Comparison of ENCODE assay signal across 19 mouse cellular contexts in the genomic region with DNA sequence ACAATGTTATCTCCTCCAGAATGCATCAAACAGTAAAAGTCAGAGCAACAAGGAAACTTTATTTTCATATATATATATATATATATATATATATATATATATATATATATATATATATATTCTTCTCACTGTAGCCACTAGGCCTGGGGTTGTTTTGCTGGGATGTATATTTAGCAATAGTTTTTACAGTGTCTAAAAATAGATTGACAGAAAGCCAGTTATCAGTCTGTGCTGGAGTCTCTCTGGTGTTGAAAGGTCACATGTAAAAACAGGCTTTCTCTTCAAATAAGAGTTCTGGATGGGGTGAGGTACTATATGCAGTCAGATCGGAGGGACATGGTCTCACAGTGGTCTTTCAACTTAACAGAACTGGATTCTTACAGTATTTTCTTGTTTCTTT. TPM values are rescaled to one million over a fixed set of nuclear protein-coding genes. Genes with fewer than 3 reads are reported as not detected.
DNase-seq lines count a peak whose midpoint lies in the region; ATAC-seq and TF ChIP-seq lines count a peak whose summit lies in the region.
"Had no signal": no experiment of that assay in that cellular context is flagged by ENCODE, and none has a peak within 500 bp of the region (broad histone marks: within the 10 kb centered on the region; RNA-seq: fewer than 3 reads in every experiment).

No protein-coding gene starts in this region.

- no peak overlapping the region for H3K4me3 ChIP-seq in heart, postnatal 0 days (ENCODE audit: low read depth, low read length)
- H3K4me3 ChIP-seq in forebrain, embryonic 14.5 days (ENCODE audit: low read depth, low read length): no peak overlapping the region
- H3K4me3 ChIP-seq in forebrain, embryonic 16.5 days (replicated peaks; ENCODE audit: low read length): no peak overlapping the region
- peak overlapping the region; percentile 92 for H3K4me3 ChIP-seq in midbrain, postnatal 0 days (ENCODE audit: low read depth, low read length)
- H3K4me3 ChIP-seq: embryonic facial prominence, embryonic 15.5 days; limb, embryonic 10.5 days; liver, embryonic 12.5 days; lung, embryonic 15.5 days had no signal

- H3K4me2 ChIP-seq in heart, postnatal 0 days (ENCODE audit: low read depth, low read length): no peak overlapping the region
- H3K4me2 ChIP-seq in forebrain, embryonic 14.5 days (ENCODE audit: low read length): peak overlapping the region; percentile 72
- H3K4me2 ChIP-seq in forebrain, embryonic 16.5 days (ENCODE audit: low read length): peak overlapping the region; percentile 36
- peak overlapping the region; percentile 72 for H3K4me2 ChIP-seq in midbrain, postnatal 0 days (ENCODE audit: low read depth, low read length, poor library complexity, severe bottlenecking)
- H3K4me2 ChIP-seq: embryonic facial prominence, embryonic 15.5 days; liver, embryonic 12.5 days; lung, embryonic 15.5 days had no signal

- peak; percentile 64 for DNase-seq in heart, postnatal 0 days (ENCODE audit: low spot score)
- no peak for DNase-seq in heart, adult 18-20 months
- no peak for DNase-seq in forebrain, embryonic 14.5 days (ENCODE audit: low spot score)
- DNase-seq in midbrain, postnatal 0 days (ENCODE audit: low spot score): no peak
- no peak for DNase-seq in kidney, postnatal 10 days
- DNase-seq in embryo, embryonic 9.5 days (ENCODE audit: extremely low spot score): no peak
- DNase-seq: adrenal gland, postnatal 14 days; cerebellum, adult 2 months; gastrocnemius, postnatal 36 days; kidney, adult 8-10 months; kidney, postnatal 4 days; layer of hippocampus, postnatal 36 days; thymus, adult 18-20 months had no signal

- H3K9ac ChIP-seq in heart, postnatal 0 days (replicated peaks; ENCODE audit: low read depth, low read length): no peak overlapping the region
- no peak overlapping the region for H3K9ac ChIP-seq in forebrain, embryonic 14.5 days (ENCODE audit: low read length)
- H3K9ac ChIP-seq in forebrain, embryonic 16.5 days (replicated peaks; ENCODE audit: low read depth, low read length): no peak overlapping the region
- H3K9ac ChIP-seq in midbrain, postnatal 0 days (replicated peaks; ENCODE audit: low read length, poor library complexity, severe bottlenecking): no peak overlapping the region
- H3K9ac ChIP-seq: embryonic facial prominence, embryonic 15.5 days; liver, embryonic 12.5 days; lung, embryonic 15.5 days had no signal

- H3K4me1 ChIP-seq in heart, postnatal 0 days (ENCODE audit: control insufficient read depth, insufficient read depth): peaks cover 23% of the 10 kb centered on the region
- peaks cover 9% of the 10 kb centered on the region; the same call in 1 of the 2 replicates for H3K4me1 ChIP-seq in forebrain, embryonic 14.5 days (ENCODE audit: control insufficient read depth, insufficient read depth, low read length)
- H3K4me1 ChIP-seq in forebrain, embryonic 16.5 days (replicated peaks; ENCODE audit: control insufficient read depth, insufficient read depth, low read length): peaks cover 26% of the 10 kb centered on the region
- no peaks in the 10 kb centered on the region; the same call in 1 of the 2 replicates for H3K4me1 ChIP-seq in midbrain, postnatal 0 days (ENCODE audit: insufficient read depth, low read length)
- H3K4me1 ChIP-seq: liver, embryonic 12.5 days had no signal

- peak; percentile 56 for ATAC-seq in heart, postnatal 0 days (ENCODE audit: insufficient read depth, low read depth)
- ATAC-seq in forebrain, embryonic 14.5 days: no peak
- no peak for ATAC-seq in forebrain, embryonic 16.5 days
- ATAC-seq in midbrain, postnatal 0 days (ENCODE audit: low FRiP score): no peak
- ATAC-seq: liver, embryonic 12.5 days had no signal

- H3K36me3 ChIP-seq in heart, postnatal 0 days (replicated peaks; ENCODE audit: control insufficient read depth, insufficient read depth, low read length): no peaks in the 10 kb centered on the region
- H3K36me3 ChIP-seq in forebrain, embryonic 14.5 days (ENCODE audit: control insufficient read depth, insufficient read depth, low read length): no peaks in the 10 kb centered on the region
- no peaks in the 10 kb centered on the region for H3K36me3 ChIP-seq in forebrain, embryonic 16.5 days (ENCODE audit: control insufficient read depth, insufficient read depth)
- H3K36me3 ChIP-seq in midbrain, postnatal 0 days (ENCODE audit: insufficient read depth, low read length): no peaks in the 10 kb centered on the region
- H3K36me3 ChIP-seq: embryonic facial prominence, embryonic 15.5 days; limb, embryonic 10.5 days; liver, embryonic 12.5 days; lung, embryonic 15.5 days had no signal

- TF ChIP-seq EP300 in heart, postnatal 0 days (IDR thresholded peaks at IDR 0.05; ENCODE audit: low read depth): no peak

- H3K27me3 ChIP-seq in heart, postnatal 0 days (ENCODE audit: control insufficient read depth, insufficient read depth, low read length): peaks cover 21% of the 10 kb centered on the region
- H3K27me3 ChIP-seq in forebrain, embryonic 14.5 days (replicated peaks; ENCODE audit: control insufficient read depth, insufficient read depth, low read length): no peaks in the 10 kb centered on the region
- H3K27me3 ChIP-seq in forebrain, embryonic 16.5 days (replicated peaks; ENCODE audit: control insufficient read depth, insufficient read depth, low read length): no peaks in the 10 kb centered on the region
- no peaks in the 10 kb centered on the region for H3K27me3 ChIP-seq in midbrain, postnatal 0 days (ENCODE audit: insufficient read depth, low read length)

- WGBS in heart, postnatal 0 days: 21% methylated on average over 1 of the region's 1 CpGs
- 74% methylated on average over 1 of the region's 1 CpGs for WGBS in forebrain, embryonic 14.5 days
- 70% methylated on average over 1 of the region's 1 CpGs for WGBS in forebrain, embryonic 16.5 days
- 67% methylated on average over 1 of the region's 1 CpGs for WGBS in midbrain, postnatal 0 days

- no peaks in the 10 kb centered on the region for H3K9me3 ChIP-seq in heart, postnatal 0 days (replicated peaks; ENCODE audit: control insufficient read depth, low read length)
- no peaks in the 10 kb centered on the region for H3K9me3 ChIP-seq in forebrain, embryonic 14.5 days (replicated peaks; ENCODE audit: control insufficient read depth, low read length)
- no peaks in the 10 kb centered on the region for H3K9me3 ChIP-seq in forebrain, embryonic 16.5 days (ENCODE audit: control insufficient read depth, low read length)
- H3K9me3 ChIP-seq in midbrain, postnatal 0 days (ENCODE audit: low read length): no peaks in the 10 kb centered on the region
- H3K9me3 ChIP-seq: embryonic facial prominence, embryonic 15.5 days; limb, embryonic 10.5 days; liver, embryonic 12.5 days; lung, embryonic 15.5 days had no signal

- TF ChIP-seq CTCF in heart, postnatal 0 days (IDR thresholded peaks at IDR 0.05; ENCODE audit: low read depth): no peak
- no peak for TF ChIP-seq CTCF in midbrain, postnatal 0 days (IDR thresholded peaks at IDR 0.05)

- H3K27ac ChIP-seq in heart, postnatal 0 days (ENCODE audit: low read depth): no peak overlapping the region
- no peak overlapping the region for H3K27ac ChIP-seq in forebrain, embryonic 14.5 days (ENCODE audit: low read depth, low read length)
- no peak overlapping the region for H3K27ac ChIP-seq in forebrain, embryonic 16.5 days (ENCODE audit: low read length)
- H3K27ac ChIP-seq in midbrain, postnatal 0 days (ENCODE audit: low read depth, low read length): no peak overlapping the region
- H3K27ac ChIP-seq: embryonic facial prominence, embryonic 15.5 days; limb, embryonic 10.5 days; liver, embryonic 12.5 days; lung, embryonic 15.5 days had no signal

RNA-seq across cellular contexts. Expression of a gene that starts 2.7 kb away (rescaled TPM):
- 0.23 and 5.2 TPM in 2 replicates for total RNA-seq in heart, postnatal 0 days (2014; rRNA removed; ENCODE audit: low replicate concordance)
- 0.03 and 0.11 TPM in 2 replicates for polyA plus RNA-seq in heart, postnatal 0 days (2015; fragmentation: Nextera tagmentation; extraction: Ambion mirVana)
- under 1 TPM in 1 of 2 experiments, not detected in 1; 0.15 TPM for total RNA-seq in heart, adult 18-20 months (2021)
- 36.0 TPM in 2 replicates for polyA plus RNA-seq in forebrain, embryonic 14.5 days (2014; fragmentation: Nextera tagmentation; extraction: Ambion mirVana)
- polyA plus RNA-seq in forebrain, embryonic 16.5 days (2015; fragmentation: Nextera tagmentation; extraction: Ambion mirVana): 28.7 and 30.3 TPM in 2 replicates
- total RNA-seq in midbrain, postnatal 0 days (2014; rRNA removed): 194 and 235 TPM in 2 replicates
- 33.0 and 38.6 TPM in 2 replicates for polyA plus RNA-seq in midbrain, postnatal 0 days (2015; fragmentation: Nextera tagmentation; extraction: Ambion mirVana)
- total RNA-seq: gastrocnemius, postnatal 36 days; megakaryocyte progenitor cell, adult 5-6 weeks had no signal

Comparison
In these comparisons a context has a peak if more than half of its experiments do, and no peak if none do; other contexts are left out.
1. RNA of a gene that starts 2.7 kb away (polyA plus RNA-seq): 33.0 to 38.6 TPM in midbrain, postnatal 0 days, 36.0 TPM in forebrain, embryonic 14.5 days and 28.7 to 30.3 TPM in forebrain, embryonic 16.5 days; 0.03 to 0.11 TPM in heart, postnatal 0 days; every median in the first group is over 10 times any median in the second.